Mouse (Mus musculus) thymus, postnatal 4 days (tissue): Measurements from ENCODE around the gene Pebp1.

Experiments used
- DNase-seq: peaks from one replicate; pipeline ENCODE4 v3.0.0; 2021

Gene Pebp1

DNA sequence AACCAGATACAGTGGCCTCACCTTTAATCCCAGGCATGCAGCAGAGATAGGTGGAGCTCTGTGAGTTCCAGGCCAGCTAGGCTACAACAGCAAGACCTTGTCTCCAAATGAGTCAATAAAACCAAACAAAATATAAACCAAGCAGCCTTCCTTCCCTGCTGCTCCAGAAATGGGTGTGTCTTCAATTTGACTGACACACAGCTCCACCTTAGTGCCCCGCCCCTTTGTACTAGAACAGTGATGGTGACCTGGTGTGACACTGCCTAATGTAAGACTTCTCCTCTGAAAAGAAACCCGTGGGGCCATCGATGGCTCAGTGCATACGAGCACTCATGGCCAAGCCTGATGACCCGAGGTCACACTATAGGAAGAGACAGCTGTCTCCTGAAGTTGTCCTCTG lies 50.9 kb downstream of the Pebp1 start:
- DNase-seq: no peak
